Mouse (Mus musculus) MEL (cell line): ENCODE data around the gene Gpatch11.

Experiments
- BHLHE40 ChIP-seq: IDR thresholded peaks from 2 replicates; pipeline ENCODE4 v1.6.1; 2012; ENCODE audit warnings: low read depth, mild to moderate bottlenecking, inconsistent platforms, low read length, improper control_type of control experiment, borderline replicate concordance
- CHD2 ChIP-seq: IDR thresholded peaks from 2 replicates; pipeline ENCODE4 v1.6.1; 2011; ENCODE audit warnings: low read length, improper control_type of control experiment
- E2F4 ChIP-seq: IDR thresholded peaks from 2 replicates; pipeline ENCODE4 v1.6.1; 2011; ENCODE audit warnings: low read depth, low read length, improper control_type of control experiment, borderline replicate concordance
- GATA1 ChIP-seq: IDR thresholded peaks from 2 replicates; pipeline ENCODE4 v1.6.1; 2011; ENCODE audit warnings: low read depth, low read length, improper control_type of control experiment
- HCFC1 ChIP-seq: IDR thresholded peaks from 2 replicates; pipeline ENCODE4 v1.6.1; 2012; ENCODE audit warnings: low read depth, mild to moderate bottlenecking, inconsistent platforms, low read length, improper control_type of control experiment, moderate library complexity
- MEF2A ChIP-seq: IDR thresholded peaks from 2 replicates; pipeline ENCODE4 v1.6.1; 2014; ENCODE audit warnings: low read depth, mild to moderate bottlenecking, inconsistent platforms, low read length, improper control_type of control experiment; ENCODE audit not compliant: poor library complexity, insufficient replicate concordance, severe bottlenecking; ENCODE audit errors: extremely low read depth
- MYB ChIP-seq: IDR thresholded peaks from 2 replicates; pipeline ENCODE4 v1.6.1; 2011; ENCODE audit warnings: mild to moderate bottlenecking, low read depth, low read length, improper control_type of control experiment
- POLR2A ChIP-seq, 2 experiments: IDR thresholded peaks; 2 replicates each; pipeline ENCODE4 v1.6.1; 2011 to 2012; ENCODE audit warnings: low read length in 2 of 2, mild to moderate bottlenecking in 2 of 2, control low read depth in 1 of 2, improper control_type of control experiment in 1 of 2, low read depth in 1 of 2, moderate library complexity in 1 of 2; ENCODE audit not compliant: control insufficient read depth in 1 of 2, insufficient read depth in 1 of 2, poor library complexity in 1 of 2
- POLR2AphosphoS5 ChIP-seq: IDR thresholded peaks from 2 replicates; pipeline ENCODE4 v1.6.1; 2012; ENCODE audit warnings: low read depth, borderline replicate concordance, mild to moderate bottlenecking, inconsistent platforms, low read length, moderate library complexity, mixed read lengths
- SIN3A ChIP-seq: IDR thresholded peaks from 2 replicates; pipeline ENCODE4 v1.6.1; 2012; ENCODE audit warnings: low read length, improper control_type of control experiment, inconsistent platforms
- TAL1 ChIP-seq: IDR thresholded peaks from 2 replicates; pipeline ENCODE4 v1.6.1; 2012; ENCODE audit warnings: mild to moderate bottlenecking, inconsistent platforms, low read length, moderate library complexity, mixed read lengths

- TF ChIP-seq MYB = no peak
- no peak for TF ChIP-seq SIN3A
- no peak for TF ChIP-seq CHD2
- TF ChIP-seq BHLHE40 = no peak
- no peak for TF ChIP-seq E2F4
- TF ChIP-seq POLR2A (IDR thresholded peaks at IDR 0.05; ENCODE audit: control insufficient read depth in 1 of 2, insufficient read depth in 1 of 2, low read depth in 1 of 2, low read length in 2 of 2, poor library complexity in 1 of 2) = no peak
- no peak for TF ChIP-seq TAL1
- no peak for TF ChIP-seq GATA1
- no peak for TF ChIP-seq HCFC1
- TF ChIP-seq POLR2AphosphoS5 = no peak
- TF ChIP-seq MEF2A = no peak
Observed at GRCm38 (mm10) chr17:78791690-78792070, 43.7 kb upstream of the Gpatch11 start.
